Mouse (Mus musculus): ENCODE results near the gene Gm10228. TPM values are rescaled to one million over a fixed set of nuclear protein-coding genes. Genes with fewer than 3 reads are reported as not detected.
"Not testable (repeated sequence)": the region's sequence is repeated elsewhere in the genome, so short reads cannot be mapped to it uniquely, and the experiment has no call there.

Gm10228 gene
- not detected for total RNA-seq (2021)

- DNase-seq (ENCODE audit: extremely low spot score in 1 of 2, low spot score in 1 of 2), result not testable (repeated sequence)
Measured at GRCm38 (mm10) chr16:89041372-89041771, at the start of gene Gm10228. Gm10228 (minus strand) TSS chr16:89041472.

DNA sequence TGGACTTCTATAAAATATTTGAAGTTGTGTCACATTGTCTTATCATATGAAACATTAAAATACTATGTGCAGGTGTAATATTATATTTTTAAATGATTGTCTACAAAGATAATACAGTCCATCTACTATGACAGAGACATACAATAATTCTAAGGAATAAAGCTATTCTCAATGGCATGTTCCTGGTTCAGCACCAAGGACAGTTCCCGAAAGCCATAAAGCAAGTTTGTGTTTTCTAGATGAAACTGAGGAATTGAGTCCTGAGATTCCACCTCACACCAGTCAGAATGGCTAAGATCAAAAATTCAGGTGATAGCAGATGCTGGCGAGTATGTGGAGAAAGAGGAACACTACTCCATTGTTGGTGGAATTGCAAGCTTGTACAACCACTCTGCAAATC lies 29.8 kb upstream of the Gm10228 start:
- not testable (repeated sequence) for DNase-seq (ENCODE audit: extremely low spot score in 1 of 2, low spot score in 1 of 2)

- DNase-seq (ENCODE audit: extremely low spot score in 1 of 2, low spot score in 1 of 2), result not testable (repeated sequence)
Measured at GRCm38 (mm10) chr16:89063902-89064301, 22.6 kb upstream of the Gm10228 start, which contains the start of gene 1110025L11Rik. 1110025L11Rik (minus strand) TSS chr16:89064002.

- DNase-seq (ENCODE audit: extremely low spot score in 1 of 2, low spot score in 1 of 2), result no peak
Measured at GRCm38 (mm10) chr16:89047783-89048182, 6.5 kb upstream of the Gm10228 start, which contains the start of gene Krtap6-5. Krtap6-5 (minus strand) TSS chr16:89047883.

GRCm38 (mm10) chr16:89031399-89031798 lies 9.9 kb downstream of the Gm10228 start, which contains the start of gene Krtap6-1:
Krtap6-1 (plus strand) TSS chr16:89031699.
- DNase-seq (ENCODE audit: extremely low spot score in 1 of 2, low spot score in 1 of 2), result not testable (repeated sequence)

DNA sequence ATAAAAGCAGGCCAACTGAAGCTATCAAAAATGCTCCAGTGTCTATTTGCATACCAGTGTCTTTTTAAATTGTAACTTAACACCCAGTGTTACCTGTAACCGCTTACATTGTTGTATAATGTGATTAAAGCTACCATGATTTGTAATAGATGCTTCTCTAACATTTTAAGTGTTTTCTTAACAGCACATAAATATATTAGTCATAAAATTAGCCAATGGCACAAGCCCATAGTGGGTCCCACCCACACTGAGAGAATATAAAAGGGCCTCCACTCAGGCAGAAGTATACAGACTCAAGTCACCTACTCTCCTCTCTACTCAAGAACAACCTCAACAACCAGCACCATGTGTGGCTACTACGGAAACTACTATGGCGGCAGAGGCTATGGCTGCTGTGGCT lies 26.3 kb downstream of the Gm10228 start, which contains the start of gene Gm10229:
TSS of gene Gm10229 (plus strand) at position 301 of the 400 bp plus-strand sequence.
- DNase-seq (ENCODE audit: extremely low spot score in 1 of 2, low spot score in 1 of 2), result not testable (repeated sequence)

DNA sequence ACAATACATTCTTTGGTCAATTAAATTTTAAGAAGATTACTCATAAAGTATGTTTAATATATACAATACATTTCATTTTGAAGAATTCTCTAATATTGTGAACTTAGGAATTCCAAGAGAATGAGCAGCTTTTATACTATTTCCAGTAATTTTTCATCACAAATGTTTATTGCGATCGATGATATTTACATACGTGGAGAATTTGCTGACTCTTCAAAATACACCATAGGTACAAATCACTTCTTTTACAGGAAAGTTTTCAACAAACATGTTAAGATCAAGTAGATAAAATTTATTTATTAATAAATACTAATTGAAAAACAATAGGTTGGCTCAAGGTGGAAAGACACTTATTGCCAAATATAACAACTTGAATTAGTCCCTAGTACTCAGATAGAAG lies 27.3 kb downstream of the Gm10228 start:
- no peak for DNase-seq (ENCODE audit: extremely low spot score in 1 of 2, low spot score in 1 of 2)

- no peak for DNase-seq (ENCODE audit: extremely low spot score in 1 of 2, low spot score in 1 of 2)
Measured at GRCm38 (mm10) chr16:89010659-89011058, 30.6 kb downstream of the Gm10228 start, which contains the start of gene Krtap22-2. Krtap22-2 (minus strand) TSS chr16:89010759.

Other genes starting within 250 kb of the Gm10228 start
- not detected for gene Gm20741, start 229.3 kb downstream of the Gm10228 start, total RNA-seq (2021)
- gene Krtap15, start 221.3 kb downstream of the Gm10228 start, total RNA-seq (2021), result not detected
- gene Krtap14, start 215.3 kb downstream of the Gm10228 start, total RNA-seq (2021), result not detected
- not detected for gene Krtap19-1, start 172.1 kb downstream of the Gm10228 start, total RNA-seq (2021)
- not detected for gene Krtap19-2, start 167.2 kb downstream of the Gm10228 start, total RNA-seq (2021)
- gene Krtap19-3, start 163.4 kb downstream of the Gm10228 start, total RNA-seq (2021), result not detected
- gene Krtap19-4, start 156.4 kb downstream of the Gm10228 start, total RNA-seq (2021), result not detected
- gene Krtap19-5, start 145.0 kb downstream of the Gm10228 start, total RNA-seq (2021), result not detected
- not detected for gene Krtap19-9b, start 109.2 kb downstream of the Gm10228 start, total RNA-seq (2021)
- not detected for gene Krtap16-3, start 78.6 kb downstream of the Gm10228 start, total RNA-seq (2021)
- gene Krtap22-2, start 30.7 kb downstream of the Gm10228 start, total RNA-seq (2021), result not detected
- not detected for gene Gm10229, start 26.2 kb downstream of the Gm10228 start, total RNA-seq (2021)
- not detected for gene Krtap6-1, start 9.8 kb downstream of the Gm10228 start, total RNA-seq (2021)
- gene Krtap6-5, start 6.4 kb upstream of the Gm10228 start, total RNA-seq (2021), result not detected
- gene 1110025L11Rik, start 22.5 kb upstream of the Gm10228 start, total RNA-seq (2021), result not detected
- gene Krtap6-3, start 42.5 kb upstream of the Gm10228 start, total RNA-seq (2021), result not detected
- not detected for gene Gm6358, start 99.4 kb upstream of the Gm10228 start, total RNA-seq (2021)
- not detected for gene Gm10061, start 109.6 kb upstream of the Gm10228 start, total RNA-seq (2021)
- not detected for gene Gm9789, start 116.5 kb upstream of the Gm10228 start, total RNA-seq (2021)
- gene Gm7735, start 128.0 kb upstream of the Gm10228 start, total RNA-seq (2021), result not detected
- not detected for gene 1110057P08Rik, start 133.3 kb upstream of the Gm10228 start, total RNA-seq (2021)
- not detected for gene Krtap20-2, start 164.4 kb upstream of the Gm10228 start, total RNA-seq (2021)